Mouse (Mus musculus): ENCODE measurements around the gene Efcab11. TPM values are rescaled to one million over a fixed set of nuclear protein-coding genes. Genes with fewer than 3 reads are reported as not detected.

Gene Efcab11
- 4.5 TPM in 1 of 2 replicates, not detected in the other for polyA plus RNA-seq (2012; ENCODE audit: insufficient read depth, low replicate concordance)

- H3K9me3 ChIP-seq: no peaks in the 10 kb centered on the region
- peaks cover 39% of the 10 kb centered on the region for H3K4me1 ChIP-seq
- H3K4me3 ChIP-seq (replicated peaks): peak within 1 kb of the TSS; percentile 98
- H3K36me3 ChIP-seq (replicated peaks; ENCODE audit: low read length): peaks cover 18% of the 10 kb centered on the region
- H3K27me3 ChIP-seq (replicated peaks): no peaks in the 10 kb centered on the region
- TF ChIP-seq GATA1 (IDR thresholded peaks at IDR 0.05; ENCODE audit: borderline replicate concordance, low read length) (no peak), FLI1 (IDR thresholded peaks at IDR 0.05; ENCODE audit: low read length) (peak; percentile 76; the same call in 1 of the 2 replicates)
These were observed at the start of gene Efcab11, which contains the start of gene Tdp1 for GRCm38 (mm10) chr12:99884269-99885261. Gene Efcab11, minus strand, starts transcription at chr12:99884439. Gene Tdp1, plus strand, starts transcription at chr12:99884517.

GRCm38 (mm10) chr12:99933630-99934029, 49.4 kb upstream of the Efcab11 start:
- Histone ChIP-seq H3K4me1 (peaks cover 13% of the 10 kb centered on the region), H3K4me3 (replicated peaks) (no peak overlapping the region), H3K27me3 (replicated peaks) (no peaks in the 10 kb centered on the region), H3K9me3 (no peaks in the 10 kb centered on the region), H3K36me3 (replicated peaks; ENCODE audit: low read length) (peaks cover 86% of the 10 kb centered on the region)
- TF ChIP-seq FLI1 (IDR thresholded peaks at IDR 0.05; ENCODE audit: low read length) (no peak), GATA1 (IDR thresholded peaks at IDR 0.05; ENCODE audit: borderline replicate concordance, low read length) (no peak)

- no peak for TF ChIP-seq GATA1 (IDR thresholded peaks at IDR 0.05; ENCODE audit: borderline replicate concordance, low read length)
- no peak for TF ChIP-seq FLI1 (IDR thresholded peaks at IDR 0.05; ENCODE audit: low read length)
- peaks cover 84% of the 10 kb centered on the region for H3K36me3 ChIP-seq (replicated peaks; ENCODE audit: low read length)
- H3K4me3 ChIP-seq (replicated peaks): no peak overlapping the region
- H3K9me3 ChIP-seq: no peaks in the 10 kb centered on the region
- no peaks in the 10 kb centered on the region for H3K27me3 ChIP-seq (replicated peaks)
- H3K4me1 ChIP-seq: peaks cover 12% of the 10 kb centered on the region
These were observed 48.0 kb upstream of the Efcab11 start for GRCm38 (mm10) chr12:99932245-99932644.

GRCm38 (mm10) chr12:99929160-99929559, 44.9 kb upstream of the Efcab11 start:
- peaks cover 80% of the 10 kb centered on the region for H3K36me3 ChIP-seq (replicated peaks; ENCODE audit: low read length)
- H3K9me3 ChIP-seq: no peaks in the 10 kb centered on the region
- no peak for TF ChIP-seq GATA1 (IDR thresholded peaks at IDR 0.05; ENCODE audit: borderline replicate concordance, low read length)
- no peak for TF ChIP-seq FLI1 (IDR thresholded peaks at IDR 0.05; ENCODE audit: low read length)
- no peaks in the 10 kb centered on the region for H3K27me3 ChIP-seq (replicated peaks)
- H3K4me1 ChIP-seq: peaks cover 28% of the 10 kb centered on the region
- no peak overlapping the region for H3K4me3 ChIP-seq (replicated peaks)

GRCm38 (mm10) chr12:99928311-99928710, 44.1 kb upstream of the Efcab11 start:
- TF ChIP-seq FLI1 (IDR thresholded peaks at IDR 0.05; ENCODE audit: low read length) (no peak), GATA1 (IDR thresholded peaks at IDR 0.05; ENCODE audit: borderline replicate concordance, low read length) (no peak)
- Histone ChIP-seq H3K4me1 (peaks cover 29% of the 10 kb centered on the region), H3K4me3 (replicated peaks) (no peak overlapping the region), H3K36me3 (replicated peaks; ENCODE audit: low read length) (peaks cover 82% of the 10 kb centered on the region), H3K27me3 (replicated peaks) (no peaks in the 10 kb centered on the region), H3K9me3 (no peaks in the 10 kb centered on the region)

GRCm38 (mm10) chr12:99923703-99924102, 39.5 kb upstream of the Efcab11 start:
- TF ChIP-seq GATA1 (IDR thresholded peaks at IDR 0.05; ENCODE audit: borderline replicate concordance, low read length) (no peak), FLI1 (IDR thresholded peaks at IDR 0.05; ENCODE audit: low read length) (no peak)
- Histone ChIP-seq H3K27me3 (replicated peaks) (no peaks in the 10 kb centered on the region), H3K36me3 (replicated peaks; ENCODE audit: low read length) (peaks cover 78% of the 10 kb centered on the region), H3K9me3 (no peaks in the 10 kb centered on the region), H3K4me1 (peaks cover 29% of the 10 kb centered on the region), H3K4me3 (replicated peaks) (no peak overlapping the region)

- no peaks in the 10 kb centered on the region for H3K27me3 ChIP-seq (replicated peaks)
- H3K9me3 ChIP-seq: no peaks in the 10 kb centered on the region
- H3K4me3 ChIP-seq (replicated peaks): no peak overlapping the region
- peaks cover 81% of the 10 kb centered on the region for H3K36me3 ChIP-seq (replicated peaks; ENCODE audit: low read length)
- peaks cover 29% of the 10 kb centered on the region for H3K4me1 ChIP-seq
- TF ChIP-seq GATA1 (IDR thresholded peaks at IDR 0.05; ENCODE audit: borderline replicate concordance, low read length) (no peak), FLI1 (IDR thresholded peaks at IDR 0.05; ENCODE audit: low read length) (no peak)
These were observed 38.9 kb upstream of the Efcab11 start for GRCm38 (mm10) chr12:99923131-99923606.

- H3K4me3 ChIP-seq (replicated peaks): no peak overlapping the region
- H3K4me1 ChIP-seq: peaks cover 24% of the 10 kb centered on the region
- H3K36me3 ChIP-seq (replicated peaks; ENCODE audit: low read length): peaks cover 80% of the 10 kb centered on the region
- H3K9me3 ChIP-seq: no peaks in the 10 kb centered on the region
- TF ChIP-seq GATA1 (IDR thresholded peaks at IDR 0.05; ENCODE audit: borderline replicate concordance, low read length) (no peak), FLI1 (IDR thresholded peaks at IDR 0.05; ENCODE audit: low read length) (no peak)
- H3K27me3 ChIP-seq (replicated peaks): no peaks in the 10 kb centered on the region
These were observed 36.8 kb upstream of the Efcab11 start for GRCm38 (mm10) chr12:99921045-99921444.

GRCm38 (mm10) chr12:99919636-99920035, 35.4 kb upstream of the Efcab11 start:
- TF ChIP-seq FLI1 (IDR thresholded peaks at IDR 0.05; ENCODE audit: low read length) (no peak), GATA1 (IDR thresholded peaks at IDR 0.05; ENCODE audit: borderline replicate concordance, low read length) (no peak)
- peaks cover 84% of the 10 kb centered on the region for H3K36me3 ChIP-seq (replicated peaks; ENCODE audit: low read length)
- H3K9me3 ChIP-seq: no peaks in the 10 kb centered on the region
- H3K4me3 ChIP-seq (replicated peaks): no peak overlapping the region
- H3K4me1 ChIP-seq: peaks cover 11% of the 10 kb centered on the region; the same call in 1 of the 2 replicates
- H3K27me3 ChIP-seq (replicated peaks): no peaks in the 10 kb centered on the region

Measured in megakaryocyte, embryonic 14.5 days (primary cell).